Mouse (Mus musculus) embryonic fibroblast, embryonic 13.5 days (primary cell): ENCODE results near the gene Efcc1. TPM values are rescaled to one million over a fixed set of nuclear protein-coding genes. Genes with fewer than 3 reads are reported as not detected.

Source experiments
- H3K27ac ChIP-seq: 2 replicates; pipeline ENCODE4 v1.5.1; 2012; ENCODE audit warnings: low read length, control low read depth, inconsistent platforms; ENCODE audit not compliant: insufficient read depth
- H3K4me1 ChIP-seq: 2 replicates; pipeline ENCODE4 v1.6.1; 2011; ENCODE audit warnings: low read length; ENCODE audit not compliant: control insufficient read depth, insufficient read depth
- H3K4me3 ChIP-seq: 2 replicates; pipeline ENCODE4 v1.5.1; 2011; ENCODE audit warnings: mild to moderate bottlenecking, control low read depth, low read length; ENCODE audit not compliant: insufficient read depth
- CTCF ChIP-seq: IDR thresholded peaks from 2 replicates; pipeline ENCODE4 v1.5.1; 2011; ENCODE audit warnings: mild to moderate bottlenecking, control low read depth, low read length, moderate library complexity, borderline replicate concordance; ENCODE audit not compliant: insufficient read depth
- POLR2A ChIP-seq: IDR thresholded peaks from 2 replicates; pipeline ENCODE4 v1.6.1; 2011; ENCODE audit warnings: low read depth, mild to moderate bottlenecking, control low read depth, low read length, moderate library complexity
- polyA plus RNA-seq: library from polyadenylated mRNA; stranded (reverse); fragments of >200 nt; gene quantifications from 2 replicates; pipeline ENCODE4 v1.2.4, GENCODE M21; 2011; ENCODE audit warnings: low read depth; ENCODE audit not compliant: missing spikeins, insufficient read length

Efcc1 gene
- polyA plus RNA-seq, 1 experiment: not detected

- no peaks in the 10 kb centered on the region for H3K4me1 ChIP-seq
- H3K27ac ChIP-seq: no peak overlapping the region
- no peak for TF ChIP-seq POLR2A
- no peak for TF ChIP-seq CTCF
- H3K4me3 ChIP-seq: no peak overlapping the region
Observed at GRCm38 (mm10) chr6:87788896-87789587, 58.4 kb downstream of the Efcc1 start.

- TF ChIP-seq POLR2A: no peak
- TF ChIP-seq CTCF: no peak
- Histone ChIP-seq H3K27ac (no peak overlapping the region), H3K4me3 (no peak overlapping the region), H3K4me1 (no peaks in the 10 kb centered on the region)
Observed at GRCm38 (mm10) chr6:87789791-87790190, 59.1 kb downstream of the Efcc1 start.

- no peak for TF ChIP-seq POLR2A
- no peak for TF ChIP-seq CTCF
Observed at GRCm38 (mm10) chr6:87790779-87791480, 60.3 kb downstream of the Efcc1 start.

GRCm38 (mm10) chr6:87791826-87792225 lies 61.2 kb downstream of the Efcc1 start:
- TF ChIP-seq CTCF: no peak
- no peak for TF ChIP-seq POLR2A
- no peaks in the 10 kb centered on the region for H3K4me1 ChIP-seq
- no peak overlapping the region for H3K27ac ChIP-seq
- H3K4me3 ChIP-seq: no peak overlapping the region

More at GRCm38 (mm10) chr6:87790779-87791480, 60.3 kb downstream of the Efcc1 start:
- H3K27ac ChIP-seq: no peak overlapping the region
- H3K4me1 ChIP-seq: no peaks in the 10 kb centered on the region
- no peak overlapping the region for H3K4me3 ChIP-seq

GRCm38 (mm10) chr6:87793821-87794510 lies 63.3 kb downstream of the Efcc1 start:
- no peak overlapping the region for H3K4me3 ChIP-seq
- no peaks in the 10 kb centered on the region for H3K4me1 ChIP-seq
- TF ChIP-seq POLR2A: no peak
- no peak for TF ChIP-seq CTCF
- H3K27ac ChIP-seq: no peak overlapping the region

GRCm38 (mm10) chr6:87795385-87796150 lies 64.9 kb downstream of the Efcc1 start:
- no peak for TF ChIP-seq POLR2A
- no peak for TF ChIP-seq CTCF
- no peak overlapping the region for H3K27ac ChIP-seq
- H3K4me3 ChIP-seq: no peak overlapping the region
- no peaks in the 10 kb centered on the region for H3K4me1 ChIP-seq

- Histone ChIP-seq H3K4me1 (no peaks in the 10 kb centered on the region), H3K4me3 (no peak overlapping the region), H3K27ac (no peak overlapping the region)
- no peak for TF ChIP-seq CTCF
- TF ChIP-seq POLR2A: no peak
Observed at GRCm38 (mm10) chr6:87796251-87796880, 65.7 kb downstream of the Efcc1 start.

- Histone ChIP-seq H3K27ac (no peak overlapping the region), H3K4me3 (no peak overlapping the region), H3K4me1 (no peaks in the 10 kb centered on the region)
- TF ChIP-seq POLR2A (no peak), CTCF (no peak)
Observed at GRCm38 (mm10) chr6:87797321-87797720, 66.7 kb downstream of the Efcc1 start.

GRCm38 (mm10) chr6:87799576-87799975 lies 68.9 kb downstream of the Efcc1 start:
- TF ChIP-seq POLR2A (no peak), CTCF (no peak)

More at GRCm38 (mm10) chr6:87799576-87799975, 68.9 kb downstream of the Efcc1 start:
- no peaks in the 10 kb centered on the region for H3K4me1 ChIP-seq
- H3K27ac ChIP-seq: no peak overlapping the region
- no peak overlapping the region for H3K4me3 ChIP-seq
